Mouse (Mus musculus) ES-Bruce4 (cell line): ENCODE measurements around the gene Sco2. TPM values are rescaled to one million over a fixed set of nuclear protein-coding genes. Genes with fewer than 3 reads are reported as not detected.
A peak's percentile ranks its signal among the peaks of the same experiment; 100 is the strongest.

Experiments
- H3K27ac ChIP-seq: 2 replicates; pipeline ENCODE4 v1.5.1; 2012; ENCODE audit warnings: low read length, inconsistent platforms; ENCODE audit not compliant: insufficient read depth
- H3K27me3 ChIP-seq: 2 replicates; pipeline ENCODE4 v1.6.1; 2012; ENCODE audit warnings: mild to moderate bottlenecking, low read length, inconsistent platforms; ENCODE audit not compliant: control insufficient read depth, poor library complexity, insufficient read depth, severe bottlenecking
- H3K36me3 ChIP-seq: 2 replicates; pipeline ENCODE4 v1.6.1; 2012; ENCODE audit warnings: inconsistent platforms, mild to moderate bottlenecking, low read length, moderate library complexity; ENCODE audit not compliant: control insufficient read depth, poor library complexity, insufficient read depth, severe bottlenecking
- H3K4me1 ChIP-seq: one replicate; pipeline ENCODE4 v1.8.1; 2011; ENCODE audit warnings: low read length; ENCODE audit not compliant: control insufficient read depth, insufficient read depth
- H3K4me3 ChIP-seq: 2 replicates; pipeline ENCODE4 v1.5.1; 2011; ENCODE audit warnings: low read depth, mild to moderate bottlenecking, low read length
- H3K9ac ChIP-seq: 2 replicates; pipeline ENCODE4 v1.6.1; 2012; ENCODE audit warnings: low read depth, mild to moderate bottlenecking, inconsistent platforms; ENCODE audit not compliant: poor library complexity, severe bottlenecking
- H3K9me3 ChIP-seq: replicated peaks from 2 replicates; pipeline ENCODE4 v1.6.1; 2012; ENCODE audit warnings: mild to moderate bottlenecking, low read length, inconsistent platforms; ENCODE audit not compliant: control insufficient read depth, poor library complexity, insufficient read depth, severe bottlenecking
- CTCF ChIP-seq: IDR thresholded peaks from one replicate; pipeline ENCODE4 v1.8.1; 2011; ENCODE audit warnings: low read depth, low read length
- EP300 ChIP-seq: IDR thresholded peaks from 2 replicates; pipeline ENCODE4 v1.6.1; 2011; ENCODE audit warnings: low read depth, low read length; ENCODE audit not compliant: insufficient read depth
- POLR2A ChIP-seq: IDR thresholded peaks from one replicate; pipeline ENCODE4 v1.8.1; 2011; ENCODE audit warnings: low read length; ENCODE audit not compliant: insufficient read depth
- polyA plus RNA-seq: library from polyadenylated mRNA; stranded (reverse); fragments of >200 nt; gene quantifications from 2 replicates; pipeline ENCODE4 v1.2.4, GENCODE M21; 2011; ENCODE audit warnings: low read depth; ENCODE audit not compliant: missing spikeins, insufficient read depth, insufficient read length

Gene Sco2
- polyA plus RNA-seq, 1 experiment: 11.0 TPM

DNA sequence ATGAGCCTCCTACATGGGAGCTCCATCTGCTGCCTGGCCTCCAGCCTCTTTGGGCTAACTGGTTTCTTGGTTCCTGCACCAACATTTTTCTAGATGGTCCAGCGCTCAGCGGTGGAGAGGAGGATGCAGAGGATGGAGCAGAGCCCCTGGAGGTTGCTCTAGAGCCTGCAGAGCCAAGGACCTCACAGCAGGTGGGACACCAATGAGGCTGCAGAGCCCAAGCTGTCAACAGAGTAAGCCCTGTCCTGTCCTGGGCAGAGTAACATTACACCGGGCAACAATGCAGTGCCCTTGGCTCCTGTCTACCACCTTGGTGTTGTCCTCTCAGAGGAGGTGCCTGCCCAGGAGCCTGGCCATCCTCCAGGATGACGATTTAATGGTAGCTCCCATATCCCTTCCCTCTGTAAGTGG is 8.5 kb downstream of the Sco2 start:
- H3K9ac ChIP-seq: no peak overlapping the region
- no peak overlapping the region for H3K27ac ChIP-seq
- TF ChIP-seq CTCF (no peak), EP300 (no peak), POLR2A (no peak)
- H3K9me3 ChIP-seq: no peaks in the 10 kb centered on the region
- no peaks in the 10 kb centered on the region for H3K4me1 ChIP-seq
- H3K27me3 ChIP-seq: no peaks in the 10 kb centered on the region
- H3K4me3 ChIP-seq: no peak overlapping the region
- peaks cover 87% of the 10 kb centered on the region for H3K36me3 ChIP-seq

DNA sequence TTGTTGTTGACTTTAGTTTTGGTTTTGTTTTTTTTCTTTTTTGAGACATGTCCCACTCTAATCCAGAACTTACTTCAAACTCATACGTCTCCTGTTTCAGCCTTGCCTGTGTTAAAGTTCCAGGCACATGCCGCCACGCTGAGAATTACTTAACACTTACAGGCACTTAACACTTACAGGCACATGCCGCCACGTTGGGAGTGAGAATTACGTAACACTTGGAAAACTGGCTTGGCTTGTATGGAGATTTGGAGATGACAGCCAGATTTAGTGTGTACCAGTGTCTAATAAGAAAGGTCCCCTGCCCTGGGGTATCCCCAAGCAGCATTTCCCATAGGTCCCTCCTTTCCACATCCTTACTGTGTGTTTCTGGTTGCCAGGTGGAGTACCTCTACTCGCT is 10.6 kb downstream of the Sco2 start:
- Histone ChIP-seq H3K9ac (no peak overlapping the region), H3K4me3 (no peak overlapping the region), H3K36me3 (peaks cover 79% of the 10 kb centered on the region), H3K27me3 (no peaks in the 10 kb centered on the region), H3K27ac (no peak overlapping the region), H3K9me3 (no peaks in the 10 kb centered on the region), H3K4me1 (no peaks in the 10 kb centered on the region)
- no peak for TF ChIP-seq CTCF
- TF ChIP-seq EP300: no peak
- TF ChIP-seq POLR2A: no peak

DNA sequence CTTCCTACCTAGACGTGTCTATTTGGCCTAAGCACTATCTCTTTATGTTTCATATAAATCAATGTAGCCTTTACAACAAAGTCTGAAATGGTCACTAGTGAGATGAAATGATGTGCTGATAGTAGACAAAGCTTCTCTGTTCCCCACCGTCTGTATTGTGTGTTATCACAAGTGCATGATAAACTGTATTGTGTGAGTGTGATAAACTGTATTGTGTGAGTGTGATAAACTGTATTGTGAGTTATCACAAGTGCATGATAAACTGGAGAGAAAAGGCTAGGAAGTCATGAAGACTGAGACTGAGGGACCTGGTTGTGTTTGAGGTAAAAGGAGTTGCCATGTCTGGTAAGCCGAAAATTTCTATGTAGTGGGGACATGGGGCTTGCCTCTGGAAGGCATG is 14.9 kb downstream of the Sco2 start:
- Histone ChIP-seq H3K27me3 (no peaks in the 10 kb centered on the region), H3K27ac (no peak overlapping the region), H3K36me3 (peaks cover 40% of the 10 kb centered on the region), H3K9me3 (no peaks in the 10 kb centered on the region), H3K9ac (no peak overlapping the region), H3K4me3 (no peak overlapping the region), H3K4me1 (peaks cover 2% of the 10 kb centered on the region)
- TF ChIP-seq EP300: no peak
- no peak for TF ChIP-seq POLR2A
- no peak for TF ChIP-seq CTCF

DNA sequence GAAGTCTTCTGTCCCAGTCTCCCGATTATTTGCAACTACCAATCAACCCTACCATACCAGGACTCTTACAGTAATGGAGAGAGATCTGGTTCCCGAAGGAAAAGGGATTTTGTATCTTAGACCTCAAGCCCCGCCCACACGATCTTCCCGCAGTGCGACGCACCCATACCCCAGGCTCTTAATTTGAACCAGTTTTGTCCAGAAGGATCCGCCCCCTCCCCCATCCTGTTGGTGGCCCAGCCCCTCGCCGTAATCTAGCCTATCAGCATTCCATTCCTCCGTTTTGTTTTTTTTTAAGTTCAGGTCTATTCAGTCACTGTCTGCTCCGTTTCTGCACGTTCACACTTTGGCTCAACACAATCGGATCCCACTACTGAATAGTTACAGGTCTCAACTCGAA is 17.3 kb downstream of the Sco2 start:
- TF ChIP-seq EP300 (peak; percentile 77; the same call in 1 of the 2 replicates), POLR2A (peak; percentile 15), CTCF (no peak)
- H3K4me3 ChIP-seq: peak overlapping the region; percentile 98
- peaks cover 16% of the 10 kb centered on the region for H3K36me3 ChIP-seq
- H3K9ac ChIP-seq: peak overlapping the region; percentile 84
- H3K4me1 ChIP-seq: peaks cover 2% of the 10 kb centered on the region
- peak overlapping the region; percentile 67 for H3K27ac ChIP-seq
- H3K9me3 ChIP-seq: no peaks in the 10 kb centered on the region
- no peaks in the 10 kb centered on the region for H3K27me3 ChIP-seq

DNA sequence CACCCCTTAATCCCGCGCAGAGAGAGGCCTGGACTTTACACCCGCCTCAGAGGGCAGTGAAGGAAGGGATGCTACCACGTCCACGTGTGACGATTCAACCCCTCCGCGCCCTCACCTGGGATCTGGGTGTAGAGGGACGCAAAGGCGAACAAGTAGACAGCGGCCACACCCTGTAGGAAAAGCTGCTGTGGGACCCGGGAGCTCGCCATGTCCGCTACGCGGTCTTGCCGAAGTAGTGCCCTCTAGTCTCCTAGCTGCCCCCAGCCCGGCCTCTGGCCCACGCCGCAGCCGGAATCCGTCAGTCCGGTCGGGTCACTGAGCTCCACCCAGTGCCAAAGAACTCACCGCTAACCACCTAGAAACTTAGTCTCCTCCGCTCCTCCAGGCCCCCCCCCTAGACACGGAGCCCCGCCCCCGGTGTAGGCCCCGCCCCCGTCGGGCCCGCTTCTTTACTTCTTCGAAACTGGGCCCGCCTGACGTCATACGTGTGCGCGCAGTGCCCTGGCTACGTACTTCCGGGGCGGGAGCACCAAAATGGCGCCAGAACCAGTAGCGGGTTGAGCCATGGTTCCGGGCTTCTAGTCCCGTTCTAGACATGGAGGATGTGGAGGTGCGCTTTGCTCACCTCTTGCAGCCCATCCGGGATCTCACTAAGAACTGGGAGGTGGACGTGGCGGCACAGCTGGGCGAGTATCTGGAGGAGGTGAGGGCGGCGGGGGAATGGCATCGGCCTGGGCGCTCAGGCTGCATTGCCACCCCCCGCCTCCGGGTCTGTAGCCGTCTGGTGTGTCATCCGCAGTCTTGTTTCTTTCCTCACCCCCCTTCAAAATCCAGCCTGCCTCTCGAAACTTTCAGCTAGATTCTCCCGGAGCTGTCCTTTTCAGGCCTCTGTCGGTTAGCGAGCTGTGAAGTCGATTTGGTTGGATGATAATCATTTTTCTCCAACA is 18.1 kb downstream of the Sco2 start, which contains the start of the genes Lmf2 and Ncaph2:
Lmf2 (minus strand) TSS at position 419 of the 947 bp plus-strand sequence.
Ncaph2 (plus strand) TSS at position 479 of the 947 bp plus-strand sequence.
- peaks cover 2% of the 10 kb centered on the region for H3K4me1 ChIP-seq
- H3K9ac ChIP-seq: peak within 1 kb of the TSS; percentile 84
- H3K9me3 ChIP-seq: no peaks in the 10 kb centered on the region
- H3K36me3 ChIP-seq: peaks cover 13% of the 10 kb centered on the region
- H3K4me3 ChIP-seq: peak within 1 kb of the TSS; percentile 98
- TF ChIP-seq POLR2A (peak; percentile 13), EP300 (no peak)
- no peaks in the 10 kb centered on the region for H3K27me3 ChIP-seq
- H3K27ac ChIP-seq: peak within 1 kb of the TSS; percentile 67

DNA sequence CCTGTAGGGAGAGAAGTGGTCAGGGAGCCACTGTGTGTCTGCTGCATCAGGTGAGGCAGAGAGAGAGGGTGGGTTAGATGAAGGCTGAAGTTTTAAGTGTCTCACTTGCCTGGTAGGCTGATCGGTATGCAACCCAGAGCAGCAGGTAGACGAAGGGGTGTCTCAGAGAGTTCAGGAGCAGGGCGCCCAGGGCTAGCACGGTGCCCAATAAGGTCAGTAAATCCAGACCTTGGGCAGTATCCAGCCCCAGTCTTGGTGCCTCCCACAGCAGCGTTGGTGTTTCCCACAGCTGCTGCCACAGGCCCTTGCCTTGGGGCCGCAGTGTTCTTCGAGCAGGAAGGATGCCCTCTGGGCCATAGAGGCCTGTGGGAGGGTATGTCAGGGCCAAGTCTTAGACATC is 19.2 kb downstream of the Sco2 start:
- Histone ChIP-seq H3K36me3 (peaks cover 4% of the 10 kb centered on the region; the same call in 1 of the 2 replicates), H3K4me3 (peak overlapping the region; percentile 82), H3K4me1 (peaks cover 2% of the 10 kb centered on the region), H3K27ac (no peak overlapping the region), H3K9ac (peak overlapping the region; percentile 84), H3K27me3 (no peaks in the 10 kb centered on the region), H3K9me3 (no peaks in the 10 kb centered on the region)
- TF ChIP-seq POLR2A (no peak), EP300 (no peak), CTCF (no peak)
